Mouse (Mus musculus) midbrain, postnatal 0 days (tissue): ENCODE data around the gene Olfr1157. TPM values are rescaled to one million over a fixed set of nuclear protein-coding genes. Genes with fewer than 3 reads are reported as not detected.

Experiments
- ATAC-seq: fragments of 200-750 bp; cut with Nextera tagmentation; 2 replicates; pipeline ENCODE4 v1.8.0; 2017; ENCODE audit warnings: moderate number of reproducible peaks, mild to moderate bottlenecking, moderate TSS enrichment, moderate library complexity; ENCODE audit not compliant: low FRiP score
- DNase-seq: peaks from one replicate; pipeline ENCODE4 v3.0.0-alpha.2; 2015; ENCODE audit warnings: low spot score
- H3K27ac ChIP-seq: fragments of 300-500 bp; sonication (generic); 2 replicates; pipeline ENCODE4 v1.5.1; 2014; ENCODE audit warnings: low read depth, mild to moderate bottlenecking, low read length, mixed read lengths
- H3K27me3 ChIP-seq: fragments of 300-500 bp; sonication (generic); 2 replicates; pipeline ENCODE4 v1.6.1; 2014; ENCODE audit warnings: low read length, control low read depth, mixed read lengths; ENCODE audit not compliant: insufficient read depth
- H3K36me3 ChIP-seq: fragments of 300-500 bp; sonication (generic); 2 replicates; pipeline ENCODE4 v1.6.1; 2014; ENCODE audit warnings: low read length, control low read depth, mixed read lengths; ENCODE audit not compliant: insufficient read depth
- H3K4me1 ChIP-seq: fragments of 300-500 bp; sonication (generic); 2 replicates; pipeline ENCODE4 v1.6.1; 2014; ENCODE audit warnings: mild to moderate bottlenecking, control low read depth, antibody characterized with exemption, low read length, mixed read lengths; ENCODE audit not compliant: insufficient read depth
- H3K4me2 ChIP-seq: fragments of 300-500 bp; sonication (generic); 2 replicates; pipeline ENCODE4 v1.6.1; 2014; ENCODE audit warnings: low read depth, mild to moderate bottlenecking, low read length, mixed read lengths; ENCODE audit not compliant: poor library complexity, severe bottlenecking
- H3K4me3 ChIP-seq: fragments of 300-500 bp; sonication (generic); 2 replicates; pipeline ENCODE4 v1.5.1; 2014; ENCODE audit warnings: low read depth, mild to moderate bottlenecking, low read length, moderate library complexity
- H3K9ac ChIP-seq: fragments of 300-500 bp; sonication (generic); replicated peaks from 2 replicates; pipeline ENCODE4 v1.6.1; 2014; ENCODE audit warnings: mild to moderate bottlenecking, low read length, moderate library complexity, mixed read lengths; ENCODE audit not compliant: poor library complexity, severe bottlenecking
- H3K9me3 ChIP-seq: fragments of 300-500 bp; sonication (generic); 2 replicates; pipeline ENCODE4 v1.6.1; 2016; ENCODE audit warnings: low read length, control low read depth
- CTCF ChIP-seq: IDR thresholded peaks from 2 replicates; pipeline ENCODE4 v1.5.1; 2016; ENCODE audit warnings: antibody characterized with exemption, mild to moderate bottlenecking
- WGBS: fragments of 180-500 bp; shearing (Covaris S2); extraction: QIAGEN DNeasy Blood & Tissue Kit; methylation state at CpG from one replicate; pipeline ENCODE4 v1.1.7; 2014; 5-methylcytosine and 5-hydroxymethylcytosine counted together
- polyA plus RNA-seq: library from polyadenylated mRNA; unstranded; fragments of >200 nt; fragmentation: Nextera tagmentation; extraction: Ambion mirVana; gene quantifications from 2 replicates; pipeline ENCODE4 v1.2.1, GENCODE M21; 2015
- total RNA-seq: library from RNA; depleted of rRNA; stranded (reverse); fragments of >200 nt; gene quantifications from 2 replicates; pipeline ENCODE4 v1.2.3, GENCODE M21; 2014; rRNA removed

Gene Olfr1157
- total RNA-seq (not detected in 2 replicates), polyA plus RNA-seq (not detected in 2 replicates)

DNA sequence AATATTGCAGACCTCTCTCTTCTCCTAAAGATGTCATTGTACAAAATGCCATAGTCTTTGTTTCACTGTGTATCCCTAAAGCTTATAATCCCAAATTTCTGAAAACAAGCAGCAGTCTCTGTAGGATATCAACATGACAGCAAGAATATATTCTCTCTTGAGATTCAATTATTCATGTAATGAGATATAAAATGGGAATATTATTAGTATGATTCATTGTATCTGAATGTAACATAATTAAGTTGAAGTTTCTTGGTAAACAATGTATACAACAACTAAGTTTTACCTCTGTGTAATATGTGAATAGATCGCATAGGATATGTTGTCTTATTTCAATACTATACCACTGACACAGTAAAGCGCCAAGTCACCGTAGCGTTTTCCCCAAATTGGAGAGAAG, at the start of gene Olfr1157:
Gene Olfr1157, minus strand, starts transcription at position 101 of the 400 bp plus-strand sequence.
- Histone ChIP-seq H3K4me2 (no peak within 1 kb of the TSS), H3K27ac (no peak within 1 kb of the TSS), H3K4me3 (no peak within 1 kb of the TSS), H3K36me3 (no peaks in the 10 kb centered on the region), H3K9ac (no peak within 1 kb of the TSS), H3K9me3 (no peaks in the 10 kb centered on the region), H3K4me1 (no peaks in the 10 kb centered on the region), H3K27me3 (no peaks in the 10 kb centered on the region)
- DNase-seq (no peak), ATAC-seq (no peak)
- WGBS = 99% methylated on average over 4 of the region's 4 CpGs
- TF ChIP-seq CTCF = no peak

DNA sequence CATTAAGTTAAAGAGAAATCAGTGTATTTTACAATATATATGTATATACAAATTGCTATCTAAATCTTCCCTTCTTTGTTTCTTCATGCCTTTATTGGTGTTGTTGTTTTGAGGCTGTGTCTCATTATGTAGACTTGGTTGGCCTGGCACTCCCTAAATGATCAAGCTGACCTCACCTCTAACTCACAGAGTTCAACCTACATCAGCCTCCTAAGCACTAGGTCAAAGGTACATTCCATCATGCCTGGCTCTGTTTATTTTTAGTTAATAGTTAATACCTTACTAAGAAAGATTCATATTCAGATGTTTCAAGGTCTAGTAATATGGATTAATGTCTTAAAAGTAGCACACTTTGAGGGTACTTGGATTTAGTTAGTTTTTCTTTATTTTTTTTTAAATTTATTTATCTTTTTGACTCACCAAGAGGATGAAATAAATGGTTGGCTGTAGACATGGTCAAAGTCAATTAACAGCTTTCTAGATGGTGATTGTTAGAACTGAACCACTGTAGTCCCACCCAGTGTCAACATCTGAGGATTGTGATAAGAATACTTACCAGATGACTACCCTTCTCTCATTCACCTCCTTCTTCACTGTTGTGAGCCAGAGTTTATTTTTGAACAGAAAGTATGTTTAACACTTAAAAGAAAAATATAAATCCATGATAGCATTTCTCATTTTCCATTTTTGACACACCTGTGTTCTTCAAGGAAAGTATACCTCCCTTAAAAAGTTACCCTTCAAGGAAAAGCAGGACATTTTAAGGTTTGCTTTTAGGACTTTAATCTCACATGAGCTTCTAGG, 39.6 kb upstream of the Olfr1157 start, which contains the start of gene Olfr1160:
Gene Olfr1160, minus strand, starts transcription at position 754 of the 804 bp plus-strand sequence.
- no peak for TF ChIP-seq CTCF
- no peak within 1 kb of the TSS for H3K4me3 ChIP-seq
- H3K27me3 ChIP-seq = no peaks in the 10 kb centered on the region
- no peak within 1 kb of the TSS for H3K9ac ChIP-seq
- no peaks in the 10 kb centered on the region for H3K4me1 ChIP-seq
- H3K36me3 ChIP-seq = no peaks in the 10 kb centered on the region
- no peak within 1 kb of the TSS for H3K27ac ChIP-seq
- H3K9me3 ChIP-seq = no peaks in the 10 kb centered on the region
- no peak for DNase-seq
- ATAC-seq = no peak
- H3K4me2 ChIP-seq = no peak within 1 kb of the TSS

DNA sequence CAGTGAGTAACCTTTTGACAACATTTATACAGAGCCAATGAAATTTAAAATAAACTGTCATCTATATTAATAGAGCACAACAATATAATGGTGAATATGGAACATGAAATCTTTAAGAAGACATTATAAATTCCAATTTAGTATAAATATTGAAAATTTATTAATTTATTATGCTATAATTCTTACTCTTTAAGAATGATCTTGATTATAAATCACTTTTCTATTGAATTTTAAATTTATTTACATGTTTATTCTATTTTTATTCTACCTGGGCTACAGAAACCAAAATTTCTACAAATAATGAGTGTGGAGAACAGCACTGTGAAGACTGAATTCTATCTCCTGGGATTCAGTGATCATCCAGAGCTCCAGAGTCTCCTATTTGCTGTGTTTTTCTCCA, 21.7 kb upstream of the Olfr1157 start, which contains the start of gene Olfr1158:
Gene Olfr1158, plus strand, starts transcription at position 301 of the 400 bp plus-strand sequence.
- no peak for TF ChIP-seq CTCF
- DNase-seq = no peak

DNA sequence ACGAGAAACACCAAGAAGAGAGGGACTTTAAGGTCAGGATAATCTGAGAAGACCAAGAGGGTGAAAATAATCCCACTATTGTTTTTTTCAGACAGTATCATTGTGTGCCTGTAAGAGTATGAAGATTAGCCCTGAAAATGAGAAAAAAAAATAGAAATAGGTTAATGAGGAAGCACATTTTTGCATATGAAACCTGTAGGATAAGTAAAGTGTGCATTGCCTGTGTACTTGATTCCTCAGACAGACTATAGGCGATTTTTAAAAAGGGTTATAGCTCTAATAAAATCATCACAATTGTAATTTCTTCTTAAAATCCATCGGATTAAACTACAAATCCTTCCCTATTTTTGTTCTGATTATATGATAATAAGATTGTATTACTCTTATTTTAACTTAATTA, 6.5 kb upstream of the Olfr1157 start, which contains the start of gene Olfr74:
Gene Olfr74, minus strand, starts transcription at position 101 of the 400 bp plus-strand sequence.
- no peak within 1 kb of the TSS for H3K4me2 ChIP-seq
- DNase-seq (no peak), ATAC-seq (no peak)
- H3K4me3 ChIP-seq = no peak within 1 kb of the TSS
- WGBS = 77% methylated on average over 3 of the region's 3 CpGs
- no peaks in the 10 kb centered on the region for H3K9me3 ChIP-seq
- no peak within 1 kb of the TSS for H3K9ac ChIP-seq
- H3K27ac ChIP-seq = no peak within 1 kb of the TSS
- no peaks in the 10 kb centered on the region for H3K4me1 ChIP-seq
- H3K36me3 ChIP-seq = no peaks in the 10 kb centered on the region
- no peaks in the 10 kb centered on the region for H3K27me3 ChIP-seq
- no peak for TF ChIP-seq CTCF

More for the DNA sequence above, 21.7 kb upstream of the Olfr1157 start, which contains the start of gene Olfr1158:
- H3K27me3 ChIP-seq = no peaks in the 10 kb centered on the region
- H3K9ac ChIP-seq = no peak within 1 kb of the TSS
- H3K4me3 ChIP-seq = no peak within 1 kb of the TSS
- no peak within 1 kb of the TSS for H3K4me2 ChIP-seq
- H3K4me1 ChIP-seq = no peaks in the 10 kb centered on the region
- H3K27ac ChIP-seq = no peak within 1 kb of the TSS
- no peaks in the 10 kb centered on the region for H3K9me3 ChIP-seq
- no peaks in the 10 kb centered on the region for H3K36me3 ChIP-seq
- ATAC-seq = no peak

DNA sequence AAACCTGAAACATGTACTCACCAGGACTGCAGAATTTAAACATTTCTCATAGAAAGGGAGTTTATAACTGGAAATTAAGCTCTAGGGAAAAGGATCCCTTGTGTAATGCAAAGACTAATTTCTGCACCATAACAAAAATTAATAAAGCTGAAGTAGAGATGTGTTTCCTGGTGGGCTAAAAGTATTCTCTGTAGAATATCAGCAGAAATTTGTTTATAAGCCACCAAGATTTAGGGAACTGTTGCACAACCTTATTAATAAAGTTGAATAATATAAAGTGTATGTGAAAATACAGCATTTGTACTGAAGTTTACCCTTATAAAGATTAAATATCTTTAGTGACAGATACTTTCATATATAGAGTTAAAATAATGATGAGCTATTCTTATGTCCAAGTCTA, 15.1 kb downstream of the Olfr1157 start, which contains the start of gene Olfr1156:
Gene Olfr1156, minus strand, starts transcription at position 101 of the 400 bp plus-strand sequence.
- no peak for TF ChIP-seq CTCF
- Histone ChIP-seq H3K27me3 (no peaks in the 10 kb centered on the region), H3K4me2 (no peak within 1 kb of the TSS), H3K36me3 (no peaks in the 10 kb centered on the region), H3K4me3 (no peak within 1 kb of the TSS), H3K27ac (no peak within 1 kb of the TSS), H3K9me3 (no peaks in the 10 kb centered on the region), H3K9ac (no peak within 1 kb of the TSS), H3K4me1 (no peaks in the 10 kb centered on the region)
- ATAC-seq (no peak), DNase-seq (no peak)

DNA sequence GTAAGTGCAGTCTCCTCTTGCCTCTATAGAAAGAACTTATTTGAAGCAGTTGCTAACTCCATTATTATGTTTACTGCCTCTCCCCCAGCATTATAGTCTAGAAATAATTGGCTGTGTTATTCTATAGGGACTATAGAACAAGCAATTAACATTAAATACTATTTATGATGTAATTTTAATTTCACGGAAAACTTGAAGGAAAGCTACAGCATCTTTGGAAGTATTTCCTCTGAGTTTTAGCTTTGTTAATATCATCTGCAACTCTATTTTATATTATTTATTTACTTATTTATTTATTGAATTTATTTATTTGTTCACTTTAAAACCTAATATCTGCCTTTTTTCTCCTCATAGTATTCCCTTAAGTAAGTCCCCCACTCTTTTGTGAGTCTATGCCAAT, 23.1 kb downstream of the Olfr1157 start, which contains the start of gene Olfr1155:
Gene Olfr1155, minus strand, starts transcription at position 101 of the 400 bp plus-strand sequence.
- Histone ChIP-seq H3K36me3 (no peaks in the 10 kb centered on the region), H3K27ac (no peak within 1 kb of the TSS), H3K9ac (no peak within 1 kb of the TSS), H3K4me2 (no peak within 1 kb of the TSS), H3K4me3 (no peak within 1 kb of the TSS), H3K4me1 (no peaks in the 10 kb centered on the region), H3K27me3 (no peaks in the 10 kb centered on the region), H3K9me3 (no peaks in the 10 kb centered on the region)
- no peak for ATAC-seq
- no peak for TF ChIP-seq CTCF
- DNase-seq = no peak
- 84% methylated on average over 1 of the region's 1 CpGs for WGBS

Other genes with a start within 250 kb of the Olfr1157 start
- not detected in 2 replicates for gene Olfr1138, start 228.3 kb downstream of the Olfr1157 start, total RNA-seq
- gene Olfr1138, start 228.3 kb downstream of the Olfr1157 start, polyA plus RNA-seq = not detected in 2 replicates
- gene Olfr1140, start 224.5 kb downstream of the Olfr1157 start, total RNA-seq = not detected in 2 replicates
- gene Olfr1140, start 224.5 kb downstream of the Olfr1157 start, polyA plus RNA-seq = 0.16 TPM in 1 of 2 replicates, not detected in the other
- gene Olfr1141, start 214.3 kb downstream of the Olfr1157 start, total RNA-seq = not detected in 2 replicates
- gene Olfr1141, start 214.3 kb downstream of the Olfr1157 start, polyA plus RNA-seq = not detected in 2 replicates
- gene Olfr152, start 188.8 kb downstream of the Olfr1157 start, total RNA-seq = not detected in 2 replicates
- not detected in 2 replicates for gene Olfr152, start 188.8 kb downstream of the Olfr1157 start, polyA plus RNA-seq
- gene Olfr1143, start 167.7 kb downstream of the Olfr1157 start, total RNA-seq = not detected in 2 replicates
- not detected in 2 replicates for gene Olfr1143, start 167.7 kb downstream of the Olfr1157 start, polyA plus RNA-seq
- gene Olfr1145, start 158.5 kb downstream of the Olfr1157 start, total RNA-seq = not detected in 2 replicates
- not detected in 2 replicates for gene Olfr1145, start 158.5 kb downstream of the Olfr1157 start, polyA plus RNA-seq
- gene Olfr1148, start 137.8 kb downstream of the Olfr1157 start, total RNA-seq = not detected in 2 replicates
- gene Olfr1148, start 137.8 kb downstream of the Olfr1157 start, polyA plus RNA-seq = not detected in 2 replicates
- not detected in 2 replicates for gene Olfr1150-ps1, start 124.3 kb downstream of the Olfr1157 start, total RNA-seq
- not detected in 2 replicates for gene Olfr1150-ps1, start 124.3 kb downstream of the Olfr1157 start, polyA plus RNA-seq
- gene Olfr1151, start 112.4 kb downstream of the Olfr1157 start, total RNA-seq = not detected in 2 replicates
- gene Olfr1151, start 112.4 kb downstream of the Olfr1157 start, polyA plus RNA-seq = not detected in 2 replicates
- gene Olfr1152, start 101.8 kb downstream of the Olfr1157 start, total RNA-seq = under 0.01 TPM in 1 of 2 replicates, not detected in the other
- gene Olfr1152, start 101.8 kb downstream of the Olfr1157 start, polyA plus RNA-seq = not detected in 2 replicates
- not detected in 2 replicates for gene Olfr1153, start 73.3 kb downstream of the Olfr1157 start, total RNA-seq
- not detected in 2 replicates for gene Olfr1153, start 73.3 kb downstream of the Olfr1157 start, polyA plus RNA-seq
- gene Olfr1154, start 63.1 kb downstream of the Olfr1157 start, total RNA-seq = not detected in 2 replicates
- gene Olfr1154, start 63.1 kb downstream of the Olfr1157 start, polyA plus RNA-seq = not detected in 2 replicates
- gene Olfr1155, start 23.2 kb downstream of the Olfr1157 start, total RNA-seq = not detected in 2 replicates
- gene Olfr1155, start 23.2 kb downstream of the Olfr1157 start, polyA plus RNA-seq = not detected in 2 replicates
- not detected in 2 replicates for gene Olfr1156, start 15.2 kb downstream of the Olfr1157 start, total RNA-seq
- gene Olfr1156, start 15.2 kb downstream of the Olfr1157 start, polyA plus RNA-seq = not detected in 2 replicates
- not detected in 2 replicates for gene Olfr74, start 6.4 kb upstream of the Olfr1157 start, total RNA-seq
- not detected in 2 replicates for gene Olfr74, start 6.4 kb upstream of the Olfr1157 start, polyA plus RNA-seq
- gene Olfr1158, start 21.8 kb upstream of the Olfr1157 start, total RNA-seq = not detected in 2 replicates
- gene Olfr1158, start 21.8 kb upstream of the Olfr1157 start, polyA plus RNA-seq = not detected in 2 replicates
- not detected in 2 replicates for gene Olfr1160, start 40.0 kb upstream of the Olfr1157 start, total RNA-seq
- not detected in 2 replicates for gene Olfr1160, start 40.0 kb upstream of the Olfr1157 start, polyA plus RNA-seq
- gene Olfr1161, start 54.5 kb upstream of the Olfr1157 start, total RNA-seq = not detected in 2 replicates
- not detected in 2 replicates for gene Olfr1161, start 54.5 kb upstream of the Olfr1157 start, polyA plus RNA-seq
- not detected in 2 replicates for gene Olfr73, start 69.4 kb upstream of the Olfr1157 start, total RNA-seq
- not detected in 2 replicates for gene Olfr73, start 69.4 kb upstream of the Olfr1157 start, polyA plus RNA-seq
- not detected in 2 replicates for gene Olfr1162, start 82.8 kb upstream of the Olfr1157 start, total RNA-seq
- not detected in 2 replicates for gene Olfr1162, start 82.8 kb upstream of the Olfr1157 start, polyA plus RNA-seq
- not detected in 2 replicates for gene Olfr1163, start 103.5 kb upstream of the Olfr1157 start, total RNA-seq
- gene Olfr1163, start 103.5 kb upstream of the Olfr1157 start, polyA plus RNA-seq = not detected in 2 replicates
- not detected in 2 replicates for gene Olfr1164, start 125.7 kb upstream of the Olfr1157 start, total RNA-seq
- gene Olfr1164, start 125.7 kb upstream of the Olfr1157 start, polyA plus RNA-seq = not detected in 2 replicates
- gene Olfr1166, start 160.0 kb upstream of the Olfr1157 start, total RNA-seq = not detected in 2 replicates
- gene Olfr1166, start 160.0 kb upstream of the Olfr1157 start, polyA plus RNA-seq = not detected in 2 replicates
- not detected in 2 replicates for gene Olfr1167, start 186.9 kb upstream of the Olfr1157 start, total RNA-seq
- not detected in 2 replicates for gene Olfr1167, start 186.9 kb upstream of the Olfr1157 start, polyA plus RNA-seq
- gene Olfr1168, start 213.6 kb upstream of the Olfr1157 start, total RNA-seq = not detected in 2 replicates
- gene Olfr1168, start 213.6 kb upstream of the Olfr1157 start, polyA plus RNA-seq = not detected in 2 replicates